Mouse (Mus musculus) hindbrain, embryonic 11.5 days (tissue): ENCODE results near the gene Casp9. TPM values are rescaled to one million over a fixed set of nuclear protein-coding genes. Genes with fewer than 3 reads are reported as not detected.
A peak's percentile ranks its signal among the peaks of the same experiment; 100 is the strongest.

ENCODE experiments used
- ATAC-seq: fragments of 200-750 bp; cut with Nextera tagmentation; 2 replicates; pipeline ENCODE4 v1.8.0; 2017; ENCODE audit warnings: mild to moderate bottlenecking, moderate TSS enrichment, moderate library complexity; ENCODE audit not compliant: low FRiP score
- DNase-seq: peaks from one replicate; pipeline ENCODE4 v3.0.0-alpha.2; 2015; ENCODE audit warnings: low spot score
- H3K27ac ChIP-seq: fragments of 300-500 bp; sonication (generic); 2 replicates; pipeline ENCODE4 v1.5.1; 2014; ENCODE audit warnings: mild to moderate bottlenecking, low read depth, low read length
- H3K27me3 ChIP-seq: fragments of 300-500 bp; sonication (generic); 2 replicates; pipeline ENCODE4 v1.6.1; 2014; ENCODE audit warnings: mild to moderate bottlenecking, low read length, moderate library complexity, mixed read lengths; ENCODE audit not compliant: control insufficient read depth, insufficient read depth
- H3K36me3 ChIP-seq: fragments of 300-500 bp; sonication (generic); 2 replicates; pipeline ENCODE4 v1.6.1; 2014; ENCODE audit warnings: mild to moderate bottlenecking, low read length, moderate library complexity, mixed read lengths; ENCODE audit not compliant: control insufficient read depth, insufficient read depth
- H3K4me1 ChIP-seq: fragments of 300-500 bp; sonication (generic); replicated peaks from 2 replicates; pipeline ENCODE4 v1.6.1; 2014; ENCODE audit warnings: low read length, mixed read lengths; ENCODE audit not compliant: control insufficient read depth, insufficient read depth
- H3K4me2 ChIP-seq: fragments of 300-500 bp; sonication (generic); replicated peaks from 2 replicates; pipeline ENCODE4 v1.6.1; 2014; ENCODE audit warnings: mild to moderate bottlenecking, low read depth, low read length
- H3K4me3 ChIP-seq: fragments of 300-500 bp; sonication (generic); 2 replicates; pipeline ENCODE4 v1.5.1; 2014; ENCODE audit warnings: low read depth, low read length
- H3K9ac ChIP-seq: fragments of 300-500 bp; sonication (generic); 2 replicates; pipeline ENCODE4 v1.6.1; 2014; ENCODE audit warnings: low read depth, low read length
- H3K9me3 ChIP-seq: fragments of 300-500 bp; sonication (generic); 2 replicates; pipeline ENCODE4 v1.6.1; 2016; ENCODE audit warnings: low read length; ENCODE audit not compliant: control insufficient read depth
- WGBS: fragments of 180-500 bp; shearing (Covaris S2); extraction: QIAGEN DNeasy Blood & Tissue Kit; methylation state at CpG from one replicate; pipeline ENCODE4 v1.1.7; 2014; 5-methylcytosine and 5-hydroxymethylcytosine counted together
- polyA plus RNA-seq: library from polyadenylated mRNA; unstranded; fragments of >200 nt; fragmentation: Nextera tagmentation; extraction: Ambion mirVana; gene quantifications from 2 replicates; pipeline ENCODE4 v1.2.1, GENCODE M21; 2014

The Casp9 gene
- polyA plus RNA-seq, 1 experiment from 2014 or later, result 17.3 TPM

DNA sequence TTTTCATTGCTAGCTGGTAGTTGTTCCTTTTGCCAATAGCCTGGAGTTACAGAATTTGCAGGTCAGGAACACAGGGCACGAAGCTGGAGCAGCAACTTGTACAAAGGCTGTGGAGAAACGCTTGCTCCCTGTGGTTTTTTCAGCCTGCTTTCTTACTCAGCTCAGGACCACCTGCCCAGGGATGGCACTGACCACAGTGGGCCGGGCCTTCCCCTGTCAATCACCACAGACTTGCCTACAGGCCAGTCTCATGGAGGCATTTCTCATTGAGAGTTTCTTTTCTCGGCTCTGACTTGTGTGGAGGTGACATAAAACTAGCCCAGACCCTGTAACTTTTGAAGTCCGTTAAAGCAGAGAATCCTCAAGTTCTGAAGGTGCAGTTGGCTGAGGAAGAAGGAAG, 4.1 kb downstream of the Casp9 start:
- Histone ChIP-seq H3K4me3 (no peak overlapping the region), H3K27me3 (no peaks in the 10 kb centered on the region), H3K36me3 (peaks cover 4% of the 10 kb centered on the region; the same call in 1 of the 2 replicates), H3K4me2 (no peak overlapping the region), H3K9me3 (no peaks in the 10 kb centered on the region), H3K9ac (no peak overlapping the region), H3K27ac (no peak overlapping the region), H3K4me1 (no peaks in the 10 kb centered on the region)
- ATAC-seq (no peak), DNase-seq (no peak)
- WGBS, result 92% methylated on average over 5 of the region's 5 CpGs

- ATAC-seq (no peak), DNase-seq (no peak)
- Histone ChIP-seq H3K4me1 (no peaks in the 10 kb centered on the region), H3K4me3 (no peak overlapping the region), H3K27me3 (no peaks in the 10 kb centered on the region), H3K27ac (no peak overlapping the region), H3K4me2 (no peak overlapping the region), H3K36me3 (peaks cover 7% of the 10 kb centered on the region), H3K9ac (no peak overlapping the region), H3K9me3 (no peaks in the 10 kb centered on the region)
- 85% methylated on average over 4 of the region's 4 CpGs for WGBS
These were observed 10.7 kb downstream of the Casp9 start for GRCm38 (mm10) chr4:141804105-141804504.

DNA sequence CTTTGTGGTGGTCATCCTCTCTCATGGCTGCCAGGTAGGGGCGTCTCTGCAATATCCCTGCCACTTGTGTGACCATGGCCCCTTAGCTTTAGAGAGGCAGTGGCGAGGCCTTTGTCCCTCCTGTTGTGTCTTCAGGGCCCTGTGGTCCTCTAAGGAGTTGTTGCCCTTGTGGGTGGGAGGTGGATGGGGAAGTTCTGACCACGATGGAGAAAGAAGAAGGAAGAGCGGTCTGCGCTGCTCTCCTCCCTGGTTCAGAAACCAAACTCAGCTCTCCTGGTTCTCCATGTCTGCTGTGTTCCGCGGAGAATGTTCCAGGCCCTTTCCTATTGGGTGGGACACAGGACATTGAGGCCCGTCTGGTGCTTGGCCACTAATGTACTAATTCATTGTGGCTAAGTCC, 12.5 kb downstream of the Casp9 start:
- Histone ChIP-seq H3K27ac (no peak overlapping the region), H3K9ac (no peak overlapping the region), H3K27me3 (no peaks in the 10 kb centered on the region), H3K4me1 (no peaks in the 10 kb centered on the region), H3K4me3 (no peak overlapping the region), H3K36me3 (peaks cover 11% of the 10 kb centered on the region), H3K4me2 (no peak overlapping the region), H3K9me3 (no peaks in the 10 kb centered on the region)
- WGBS, result 96% methylated on average over 8 of the region's 8 CpGs
- ATAC-seq (no peak), DNase-seq (no peak)

DNA sequence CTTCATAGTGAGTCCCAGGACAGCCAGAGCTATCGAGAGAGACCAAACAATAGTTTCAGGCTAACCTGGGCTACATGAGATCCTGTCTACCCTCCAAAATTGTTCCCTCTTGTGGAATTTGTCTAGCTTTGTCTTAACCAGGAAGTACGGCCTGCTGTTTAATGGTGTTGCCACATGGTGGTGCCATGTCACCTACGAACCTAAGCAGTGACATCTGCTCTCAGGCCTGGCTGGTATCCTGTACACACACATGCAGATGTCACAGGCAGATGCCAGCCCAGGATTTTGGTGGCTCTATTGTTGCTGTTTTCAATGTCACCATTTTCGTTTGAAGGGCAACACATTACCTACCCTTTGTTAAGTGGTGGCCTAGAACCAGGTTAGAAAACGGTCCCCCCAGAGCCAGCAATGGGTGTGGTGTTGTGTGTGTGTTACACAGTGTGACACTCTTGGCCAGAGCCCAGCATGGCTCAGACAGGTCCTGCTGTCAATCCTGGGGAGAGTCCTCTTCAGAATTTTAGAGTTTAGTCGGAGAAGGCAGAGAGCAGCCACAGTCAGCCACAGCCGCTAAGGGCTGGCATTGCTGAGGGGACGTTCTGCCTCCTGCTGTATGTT, 16.5 kb downstream of the Casp9 start:
- Histone ChIP-seq H3K4me3 (no peak overlapping the region), H3K9me3 (no peaks in the 10 kb centered on the region), H3K27me3 (no peaks in the 10 kb centered on the region), H3K9ac (no peak overlapping the region), H3K4me2 (no peak overlapping the region), H3K36me3 (peaks cover 14% of the 10 kb centered on the region), H3K4me1 (no peaks in the 10 kb centered on the region), H3K27ac (no peak overlapping the region)
- 80% methylated on average over 8 of the region's 8 CpGs for WGBS
- DNase-seq, result peak; percentile 63
- ATAC-seq, result no peak

- WGBS, result 98% methylated on average over 2 of the region's 2 CpGs
- Histone ChIP-seq H3K4me3 (no peak overlapping the region), H3K4me2 (no peak overlapping the region), H3K4me1 (no peaks in the 10 kb centered on the region), H3K27ac (no peak overlapping the region), H3K9me3 (no peaks in the 10 kb centered on the region), H3K27me3 (no peaks in the 10 kb centered on the region), H3K36me3 (peaks cover 9% of the 10 kb centered on the region), H3K9ac (no peak overlapping the region)
- no peak for DNase-seq
- no peak for ATAC-seq
These were observed 17.6 kb downstream of the Casp9 start for GRCm38 (mm10) chr4:141810975-141811374.

DNA sequence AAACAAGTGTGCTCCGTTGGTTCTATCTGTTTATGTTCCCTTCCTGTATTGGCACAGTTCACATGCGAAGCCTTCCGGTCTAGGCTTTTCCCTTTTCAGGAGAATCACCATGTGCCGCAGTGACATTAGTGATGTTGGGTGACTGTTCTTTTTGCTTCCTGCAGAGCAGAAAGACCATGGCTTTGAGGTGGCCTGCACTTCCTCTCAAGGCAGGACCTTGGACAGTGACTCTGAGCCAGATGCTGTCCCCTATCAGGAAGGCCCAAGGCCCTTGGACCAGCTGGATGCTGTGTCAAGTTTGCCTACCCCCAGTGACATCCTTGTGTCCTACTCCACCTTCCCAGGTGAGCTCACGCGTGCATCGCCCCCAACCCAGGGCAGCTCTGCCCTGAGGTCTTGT, 18.0 kb downstream of the Casp9 start:
- Histone ChIP-seq H3K4me3 (no peak overlapping the region), H3K9ac (no peak overlapping the region), H3K4me1 (no peaks in the 10 kb centered on the region), H3K27ac (no peak overlapping the region), H3K36me3 (peaks cover 9% of the 10 kb centered on the region), H3K4me2 (no peak overlapping the region), H3K9me3 (no peaks in the 10 kb centered on the region), H3K27me3 (no peaks in the 10 kb centered on the region)
- WGBS, result 94% methylated on average over 7 of the region's 7 CpGs
- DNase-seq (no peak), ATAC-seq (no peak)

DNA sequence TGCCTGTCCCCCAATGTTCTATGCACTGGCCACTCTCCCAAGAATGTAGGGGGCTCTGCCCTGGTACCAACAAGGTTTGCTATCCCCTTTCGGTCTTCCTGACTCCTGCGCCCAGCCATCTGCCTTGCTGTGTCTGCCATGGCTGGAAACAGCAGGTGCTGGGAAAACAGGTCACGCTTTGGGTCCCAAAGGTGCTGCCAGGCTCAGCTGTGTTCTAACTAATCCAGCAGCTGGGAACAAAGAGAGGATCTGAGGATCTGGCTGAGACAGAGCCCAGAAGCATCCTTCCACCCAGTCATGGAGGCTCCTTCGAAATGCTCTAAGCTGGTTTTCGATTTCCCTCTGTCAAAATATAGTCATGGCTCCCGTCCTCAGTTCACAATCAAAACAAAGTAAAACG, 22.9 kb downstream of the Casp9 start:
- ATAC-seq, result no peak
- WGBS, result 86% methylated on average over 7 of the region's 7 CpGs

GRCm38 (mm10) chr4:141816776-141817655, 23.6 kb downstream of the Casp9 start:
- WGBS, result 63% methylated on average over 14 of the region's 14 CpGs
- DNase-seq, result no peak
- ATAC-seq, result no peak
- no peak overlapping the region for H3K4me3 ChIP-seq
- no peaks in the 10 kb centered on the region for H3K27me3 ChIP-seq
- H3K4me2 ChIP-seq, result no peak overlapping the region
- H3K9ac ChIP-seq, result no peak overlapping the region
- no peaks in the 10 kb centered on the region; the same call in 1 of the 2 replicates for H3K36me3 ChIP-seq
- H3K27ac ChIP-seq, result no peak overlapping the region
- H3K4me1 ChIP-seq, result no peaks in the 10 kb centered on the region
- H3K9me3 ChIP-seq, result no peaks in the 10 kb centered on the region

More for the DNA sequence above, 22.9 kb downstream of the Casp9 start:
- Histone ChIP-seq H3K9me3 (no peaks in the 10 kb centered on the region), H3K4me1 (no peaks in the 10 kb centered on the region), H3K4me3 (no peak overlapping the region), H3K4me2 (no peak overlapping the region), H3K9ac (no peak overlapping the region), H3K36me3 (peaks cover 6% of the 10 kb centered on the region), H3K27me3 (no peaks in the 10 kb centered on the region), H3K27ac (0 out of 2 replicates have a peak overlapping the region, but pooled peaks have one; percentile 10)
- no peak for DNase-seq

GRCm38 (mm10) chr4:141817706-141818105, 24.3 kb downstream of the Casp9 start:
- H3K27ac ChIP-seq, result no peak overlapping the region
- H3K36me3 ChIP-seq, result no peaks in the 10 kb centered on the region
- no peak overlapping the region for H3K4me2 ChIP-seq
- H3K4me3 ChIP-seq, result no peak overlapping the region
- no peak for DNase-seq
- no peaks in the 10 kb centered on the region for H3K4me1 ChIP-seq
- no peaks in the 10 kb centered on the region for H3K9me3 ChIP-seq
- H3K9ac ChIP-seq, result no peak overlapping the region
- no peaks in the 10 kb centered on the region for H3K27me3 ChIP-seq
- no peak for ATAC-seq
- 62% methylated on average over 10 of the region's 10 CpGs for WGBS
